Mouse (Mus musculus): ENCODE data around the gene Jpt2.
"Not testable (repeated sequence)": the region's sequence is repeated elsewhere in the genome, so short reads cannot be mapped to it uniquely, and the experiment has no call there.

Gene Jpt2

GRCm38 (mm10) chr17:24960135-24960851, at the start of gene Jpt2:
Jpt2 (minus strand) TSS chr17:24960689.
- peak; percentile 92 to 98 for DNase-seq (ENCODE audit: low spot score in 2 of 2)

GRCm38 (mm10) chr17:25007480-25007879, 47.0 kb upstream of the Jpt2 start:
- DNase-seq (ENCODE audit: low spot score in 2 of 2): no peak

- DNase-seq (ENCODE audit: low spot score in 2 of 2): no peak
These were observed 44.6 kb upstream of the Jpt2 start for GRCm38 (mm10) chr17:25005102-25005501.

GRCm38 (mm10) chr17:24994721-24995120, 34.2 kb upstream of the Jpt2 start:
- no peak for DNase-seq (ENCODE audit: low spot score in 2 of 2)

GRCm38 (mm10) chr17:24987221-24987620, 26.7 kb upstream of the Jpt2 start:
- DNase-seq (ENCODE audit: low spot score in 2 of 2): peak; percentile 14 to 26

- DNase-seq (ENCODE audit: low spot score in 2 of 2): no peak
These were observed 595 bp upstream of the Jpt2 start for GRCm38 (mm10) chr17:24960852-24961715.

GRCm38 (mm10) chr17:24959371-24959770, 1.1 kb downstream of the Jpt2 start:
- no peak for DNase-seq (ENCODE audit: low spot score in 2 of 2)

- no peak for DNase-seq (ENCODE audit: low spot score in 2 of 2)
These were observed 7.2 kb downstream of the Jpt2 start for GRCm38 (mm10) chr17:24953291-24953690.

GRCm38 (mm10) chr17:24950671-24951070, 9.8 kb downstream of the Jpt2 start:
- no peak for DNase-seq (ENCODE audit: low spot score in 2 of 2)

GRCm38 (mm10) chr17:24948204-24948603, 12.3 kb downstream of the Jpt2 start:
- DNase-seq (ENCODE audit: low spot score in 2 of 2): no peak

GRCm38 (mm10) chr17:24943589-24943988, 16.9 kb downstream of the Jpt2 start:
- not testable (repeated sequence) for DNase-seq (ENCODE audit: low spot score in 2 of 2)

GRCm38 (mm10) chr17:24943036-24943435, 17.5 kb downstream of the Jpt2 start:
- peak; percentile 36 to 74 for DNase-seq (ENCODE audit: low spot score in 2 of 2)

- DNase-seq (ENCODE audit: low spot score in 2 of 2): peak in 1 of 2 experiments; percentile 49
These were observed 18.0 kb downstream of the Jpt2 start for GRCm38 (mm10) chr17:24942453-24942852.

GRCm38 (mm10) chr17:24937266-24937665, 23.2 kb downstream of the Jpt2 start:
- no peak for DNase-seq (ENCODE audit: low spot score in 2 of 2)

- peak; percentile 87 to 96 for DNase-seq (ENCODE audit: low spot score in 2 of 2)
These were observed 23.9 kb downstream of the Jpt2 start, which contains the start of gene Mapk8ip3 for GRCm38 (mm10) chr17:24936259-24937237. Mapk8ip3 (minus strand) TSS chr17:24936977.

GRCm38 (mm10) chr17:24935666-24936065, 24.8 kb downstream of the Jpt2 start:
- no peak for DNase-seq (ENCODE audit: low spot score in 2 of 2)

- no peak for DNase-seq (ENCODE audit: low spot score in 2 of 2)
These were observed 25.6 kb downstream of the Jpt2 start for GRCm38 (mm10) chr17:24934926-24935325.

- DNase-seq (ENCODE audit: low spot score in 2 of 2): no peak
These were observed 27.3 kb downstream of the Jpt2 start for GRCm38 (mm10) chr17:24933163-24933562.

- DNase-seq (ENCODE audit: low spot score in 2 of 2): no peak
These were observed 28.1 kb downstream of the Jpt2 start for GRCm38 (mm10) chr17:24932431-24932830.

GRCm38 (mm10) chr17:24929506-24929905, 31.0 kb downstream of the Jpt2 start:
- DNase-seq (ENCODE audit: low spot score in 2 of 2): no peak

GRCm38 (mm10) chr17:24923246-24923645, 37.2 kb downstream of the Jpt2 start:
- no peak for DNase-seq (ENCODE audit: low spot score in 2 of 2)

- no peak for DNase-seq (ENCODE audit: low spot score in 2 of 2)
These were observed 46.5 kb downstream of the Jpt2 start for GRCm38 (mm10) chr17:24913984-24914383.

Data from left cerebral cortex, adult 9 months (tissue).